Mouse (Mus musculus): ENCODE measurements around the gene Col28a1. TPM values are rescaled to one million over a fixed set of nuclear protein-coding genes. Genes with fewer than 3 reads are reported as not detected.

The Col28a1 gene
- 1 to 10 TPM; 4.4 to 5.2 TPM for total RNA-seq (2021)
- long read RNA-seq, experiment 1, partial matches to known transcripts: 0 of 4 reads
- long read RNA-seq, experiment 1, other reads (novel, unspliced or antisense): 4 of 4 reads
- long read RNA-seq, experiment 2, partial matches to known transcripts: 1 of 4 reads
- long read RNA-seq, experiment 2, other reads (novel, unspliced or antisense): 3 of 4 reads

DNA sequence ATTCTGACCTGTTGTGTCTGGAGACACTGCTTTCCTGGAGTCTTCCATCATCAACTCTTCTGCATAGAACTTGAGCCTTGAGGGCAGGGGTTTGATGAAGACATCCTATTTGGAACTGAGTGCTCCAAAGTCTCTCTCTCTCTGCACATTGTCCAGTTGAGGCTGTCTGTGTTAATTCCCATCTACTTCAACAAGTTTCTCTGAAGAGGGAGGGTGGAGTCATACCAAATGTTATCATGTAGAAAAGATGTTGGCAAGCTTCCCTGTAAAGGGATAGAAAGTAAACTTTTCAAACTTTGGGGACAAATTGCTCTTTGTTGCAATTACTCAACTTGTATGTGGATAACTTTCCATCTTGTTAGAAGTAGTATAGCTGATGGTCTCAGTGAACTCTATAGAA lies at the start of gene Col28a1:
Gene Col28a1 (minus strand): TSS at position 101 of the 400 bp plus-strand sequence.
- DNase-seq: no peak

DNA sequence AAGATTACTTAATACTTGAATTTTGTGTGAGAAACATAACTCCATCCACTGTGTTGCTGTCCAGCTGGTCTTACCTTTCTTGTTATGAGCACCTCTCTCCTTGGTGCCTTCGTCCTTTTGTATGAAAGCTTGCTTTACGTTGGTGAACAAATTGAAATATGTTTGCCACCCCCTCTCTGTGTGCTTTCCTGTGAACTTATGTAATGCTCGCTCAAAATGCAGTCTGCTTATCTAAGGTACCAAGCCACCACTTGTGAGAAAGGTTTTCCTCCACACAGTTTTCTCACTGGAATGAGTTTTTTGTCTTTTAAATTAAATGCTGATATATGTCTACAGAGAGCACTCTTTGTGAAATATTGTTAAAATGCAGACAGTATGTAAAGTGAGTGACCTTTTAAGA lies 36.2 kb upstream of the Col28a1 start:
- no peak for DNase-seq

DNA sequence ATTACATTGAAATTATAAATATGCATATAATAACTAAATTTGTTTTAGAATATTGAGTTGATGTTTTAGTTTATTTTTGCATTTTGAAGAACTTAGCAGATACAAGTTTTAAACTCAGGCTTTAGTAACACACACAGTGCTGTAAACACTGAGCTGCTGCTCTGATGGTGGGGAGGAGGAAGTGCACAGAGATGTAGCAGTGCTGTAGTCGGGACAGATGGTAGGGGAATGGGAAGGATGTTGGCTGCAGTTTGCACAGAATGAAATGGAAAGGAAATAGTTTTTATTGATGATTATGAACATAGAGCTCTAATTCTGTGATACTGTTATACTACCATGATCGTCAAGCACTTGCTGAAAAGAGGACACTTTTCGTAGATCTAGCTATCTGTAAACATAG lies 34.6 kb upstream of the Col28a1 start:
- DNase-seq: no peak

DNA sequence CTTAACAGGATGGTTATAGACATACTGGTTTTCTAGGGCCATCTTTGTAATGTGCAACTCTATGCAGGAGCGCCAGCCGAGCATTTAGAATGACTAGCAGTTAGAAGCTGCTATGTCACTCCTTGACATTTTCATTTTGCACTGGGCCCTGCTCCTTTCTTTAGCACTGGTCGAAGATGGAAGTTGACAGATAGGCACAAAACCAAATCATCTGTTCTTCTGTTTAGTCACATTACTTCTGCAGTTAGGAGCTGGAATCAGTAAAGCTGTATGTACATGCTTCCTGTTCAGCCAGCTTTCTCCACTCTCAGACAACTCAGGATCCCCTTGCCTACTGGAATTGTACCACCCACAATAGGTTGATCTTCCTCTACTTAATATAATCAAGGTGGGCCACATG lies 18.2 kb upstream of the Col28a1 start:
- no peak for DNase-seq

DNA sequence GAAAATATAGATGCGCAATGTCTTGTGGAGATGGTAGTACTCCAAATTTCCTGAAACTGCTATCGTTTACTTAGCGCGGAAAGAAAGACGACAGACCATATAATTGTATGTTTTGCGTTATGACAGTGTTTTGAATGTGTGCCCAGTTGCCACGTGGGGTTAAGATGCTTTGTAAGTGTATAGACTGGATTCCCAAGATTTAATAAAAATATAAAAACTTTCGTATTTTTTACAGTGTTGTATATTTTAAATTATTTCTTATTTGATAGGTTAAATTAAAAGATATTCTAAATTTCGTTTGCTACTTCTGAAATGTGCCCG lies 17.4 kb upstream of the Col28a1 start:
- DNase-seq: no peak

DNA sequence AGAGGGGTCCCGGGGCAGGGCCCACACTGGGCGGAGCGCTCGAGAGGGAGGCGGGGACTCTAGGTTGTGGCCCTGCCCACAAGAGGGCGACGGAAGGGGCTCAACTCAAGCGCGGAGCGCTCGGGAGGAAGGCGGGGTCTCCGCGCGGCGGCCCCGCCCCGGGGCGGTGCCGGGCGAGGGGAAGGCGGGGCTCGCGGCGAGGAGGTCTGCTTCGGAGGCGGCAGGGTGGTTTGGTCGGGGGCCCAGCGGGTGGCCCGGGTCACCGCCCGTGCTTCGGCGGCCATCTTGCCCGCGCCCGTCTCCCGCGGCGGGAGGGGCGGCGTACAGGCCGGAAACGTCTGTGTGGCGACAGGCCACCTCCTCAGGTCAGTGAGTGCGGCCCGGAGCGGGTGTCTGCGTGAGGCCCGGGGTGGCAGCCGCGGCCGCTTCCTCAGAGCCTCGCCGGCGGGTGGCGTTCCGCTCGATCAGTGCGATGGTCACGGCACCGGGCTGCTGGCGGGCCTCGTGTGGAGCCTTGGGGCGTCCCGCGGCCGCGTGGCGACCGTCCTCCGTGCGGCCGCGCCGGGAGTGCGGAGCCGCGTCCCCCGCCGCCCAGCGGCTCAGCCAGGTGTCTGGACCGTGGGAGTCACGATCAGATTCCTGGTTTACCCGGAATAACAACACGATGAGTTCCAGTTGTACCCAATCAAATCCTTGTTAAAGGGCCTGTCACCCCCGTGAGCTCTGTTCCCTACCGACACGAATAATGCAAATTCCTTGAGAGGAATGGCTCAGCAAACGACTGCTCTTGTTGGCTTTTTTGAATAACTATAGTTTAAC lies 16.8 kb upstream of the Col28a1 start, which contains the start of gene Mios:
Gene Mios (plus strand): TSS at position 176 of the 819 bp plus-strand sequence.
- DNase-seq: peak; percentile 88

DNA sequence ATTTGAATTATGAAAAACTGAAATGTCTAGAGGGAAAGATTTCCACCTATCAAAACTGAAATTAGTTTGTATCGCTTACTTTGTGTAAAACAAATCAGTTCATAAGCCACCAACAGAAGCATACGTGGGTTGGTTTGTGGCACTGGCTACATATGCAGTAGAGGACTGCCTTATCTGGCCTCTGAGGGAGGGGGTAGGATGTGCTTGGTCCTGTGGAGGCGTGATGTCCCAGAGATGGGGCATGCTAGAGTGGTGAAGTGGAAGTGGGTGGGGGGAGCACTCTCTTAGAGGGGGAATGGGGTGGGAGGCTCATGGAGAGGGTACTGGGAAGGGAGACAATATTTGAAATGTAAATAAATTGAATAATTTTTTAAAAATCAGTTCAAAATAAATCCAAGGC lies 2.5 kb downstream of the Col28a1 start:
- no peak for DNase-seq

DNA sequence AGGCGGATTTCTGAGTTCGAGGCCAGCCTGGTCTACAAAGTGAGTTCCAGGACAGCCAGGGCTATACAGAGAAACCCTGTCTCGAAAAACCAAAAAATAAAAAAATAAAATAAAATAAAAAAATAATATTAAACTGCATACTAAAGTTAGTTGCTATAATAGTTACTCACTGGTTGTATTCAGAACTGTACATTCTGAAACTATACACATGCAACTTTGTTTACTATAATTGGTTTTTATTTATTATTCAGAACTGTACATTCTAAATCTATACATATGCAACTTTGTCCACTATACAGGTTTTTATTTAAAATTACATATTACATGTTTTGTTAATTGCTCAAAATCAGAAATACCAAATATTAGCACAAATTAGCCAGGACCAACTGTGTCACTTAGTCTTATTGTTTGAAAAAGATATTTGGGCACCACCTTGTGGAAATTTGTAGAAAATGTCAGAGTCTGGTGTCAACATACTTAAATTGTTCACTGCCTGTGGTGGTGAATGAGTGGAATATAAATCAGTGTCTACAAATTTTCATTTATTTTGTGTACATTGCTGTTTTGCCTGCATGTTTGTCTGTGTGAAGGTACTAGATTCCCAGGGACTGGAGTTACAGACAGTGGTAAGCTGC lies 3.7 kb downstream of the Col28a1 start:
- no peak for DNase-seq

DNA sequence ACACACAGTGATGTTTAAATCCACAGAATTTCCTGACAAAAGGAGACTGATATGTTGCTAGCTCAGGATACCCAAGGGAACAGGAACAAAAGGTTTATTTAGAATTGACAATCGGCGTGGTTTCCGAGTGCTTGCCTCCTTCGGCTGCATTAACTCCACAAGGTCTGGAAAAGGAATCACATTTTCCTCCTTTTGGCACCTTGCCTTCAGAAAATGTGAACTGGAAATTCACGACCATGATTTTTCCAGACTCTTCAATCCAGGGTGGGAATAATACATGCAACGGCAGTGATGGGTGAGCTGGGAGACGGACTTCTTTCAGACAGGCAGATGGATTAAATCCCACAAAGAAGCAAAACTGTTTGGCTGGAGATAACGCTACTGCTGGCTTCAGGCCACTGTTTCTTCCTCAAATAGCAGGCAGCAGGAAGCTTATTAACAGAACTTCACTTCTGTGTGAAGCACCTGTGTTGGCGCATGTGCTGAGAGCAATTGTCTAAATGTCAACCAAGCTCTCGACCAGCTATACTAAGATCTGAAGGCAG lies 13.9 kb downstream of the Col28a1 start:
- no peak for DNase-seq

DNA sequence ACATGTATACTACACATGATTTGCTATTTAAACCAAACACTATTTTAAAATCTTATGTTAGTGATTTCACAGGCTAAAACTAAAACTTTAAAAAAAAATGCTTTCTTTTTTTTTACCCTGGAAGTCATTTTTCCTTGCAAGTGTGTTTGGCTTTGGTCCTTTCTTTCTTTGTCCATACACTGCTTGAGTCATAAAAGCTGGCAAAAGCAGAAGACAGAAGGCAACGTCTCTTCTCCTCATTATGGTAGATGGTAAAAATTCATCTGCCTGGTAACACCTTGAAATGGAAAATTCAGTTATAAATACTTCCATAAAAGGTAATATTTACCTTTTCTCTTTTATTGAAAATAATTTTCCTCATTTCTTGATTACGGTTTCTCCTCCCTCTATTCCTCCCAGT lies 16.3 kb downstream of the Col28a1 start:
- no peak for DNase-seq

DNA sequence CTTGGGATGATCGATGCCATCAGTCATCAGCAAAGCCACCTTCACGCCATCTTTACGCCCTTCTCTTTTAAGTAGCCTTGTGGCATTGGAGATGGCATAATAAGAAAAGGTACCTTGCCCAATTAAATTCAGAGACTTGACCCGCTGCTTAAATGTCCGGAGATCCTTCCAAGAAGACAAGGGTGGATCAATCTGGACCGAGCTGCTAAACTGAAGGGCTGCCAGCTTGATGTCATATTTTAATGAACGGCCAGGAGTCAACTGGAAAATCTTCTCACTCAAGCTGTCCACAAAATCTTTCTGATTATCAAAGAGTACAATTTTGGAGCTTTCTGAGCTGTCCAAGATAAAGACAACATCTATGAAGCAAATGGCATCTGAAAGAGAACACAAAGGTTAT lies 17.1 kb downstream of the Col28a1 start:
- DNase-seq: no peak

DNA sequence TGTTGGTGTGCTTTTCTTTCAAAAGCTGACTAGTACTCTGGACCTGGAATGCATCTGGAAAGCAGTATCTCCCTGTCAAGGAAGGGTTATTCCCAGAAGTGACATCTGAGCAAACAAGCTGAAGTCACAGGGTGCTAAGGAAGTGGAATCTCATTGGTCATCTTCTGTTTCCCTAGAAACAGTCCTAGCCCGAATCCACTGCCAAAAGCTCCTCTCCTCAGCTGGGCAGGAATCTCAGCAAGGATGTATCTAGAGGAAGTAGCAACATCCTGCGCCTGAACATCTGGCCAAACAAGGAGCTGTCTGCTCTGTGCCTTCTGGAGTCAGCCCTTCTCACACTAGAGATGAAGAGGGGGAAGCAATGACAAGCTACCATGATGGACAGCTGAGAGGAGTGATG lies 18.4 kb downstream of the Col28a1 start:
- DNase-seq: no peak

DNA sequence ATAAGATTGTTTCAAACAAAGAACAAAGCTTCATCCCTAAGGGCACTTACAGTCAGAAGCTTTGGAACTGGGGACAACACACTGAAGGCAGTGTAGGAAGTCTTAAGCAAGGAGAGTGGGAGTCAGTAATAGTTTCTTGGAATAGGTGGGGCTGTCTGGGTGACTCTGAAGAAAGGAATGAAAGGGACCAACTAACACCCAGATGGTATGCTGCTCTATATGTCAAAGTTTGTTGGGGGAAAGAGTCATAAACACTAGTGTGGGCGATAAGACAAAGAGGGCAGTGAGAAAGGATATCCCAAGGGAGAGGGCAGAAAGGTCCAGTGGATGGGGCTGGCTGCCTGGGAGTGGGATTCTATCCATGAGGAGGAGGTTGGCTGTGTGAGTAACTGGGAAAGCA lies 20.3 kb downstream of the Col28a1 start:
- DNase-seq: no peak

DNA sequence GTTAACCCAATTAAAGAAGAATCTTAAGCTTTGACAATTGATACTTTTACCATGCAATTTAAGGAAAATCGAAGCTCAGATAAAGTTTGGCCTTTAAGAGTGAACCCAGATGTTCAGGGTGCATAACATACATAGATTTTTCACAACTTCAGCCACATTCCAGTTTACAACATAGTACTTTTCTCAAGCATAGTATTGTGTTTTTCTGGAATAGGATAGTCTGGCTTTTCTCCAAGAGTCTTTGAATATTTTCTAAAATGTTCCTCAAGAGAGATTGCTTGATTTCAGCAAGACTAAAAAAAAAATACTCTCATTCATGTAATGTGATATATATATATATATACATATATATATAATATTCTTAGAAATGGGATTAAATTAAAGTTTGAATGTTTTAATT lies 27.7 kb downstream of the Col28a1 start:
- DNase-seq: no peak

DNA sequence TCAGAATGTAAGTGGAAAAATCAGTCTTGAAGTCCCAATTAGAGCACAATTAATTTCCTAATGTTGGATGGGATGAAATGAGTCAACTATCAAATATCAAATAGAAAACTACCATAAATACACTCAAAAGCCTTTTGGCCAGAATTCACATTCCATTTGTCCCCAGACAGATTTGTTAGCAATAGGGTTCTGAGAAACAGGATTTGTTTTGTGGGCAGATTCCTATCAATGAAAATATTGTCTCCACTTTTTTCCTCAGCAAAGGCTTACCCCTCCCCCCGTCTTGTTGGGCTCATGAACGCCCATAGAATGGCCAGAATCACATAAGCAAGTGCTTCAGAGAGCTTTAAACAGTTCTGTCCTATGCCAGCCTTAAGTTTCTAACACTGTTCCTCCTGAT lies 32.4 kb downstream of the Col28a1 start:
- no peak for DNase-seq

DNA sequence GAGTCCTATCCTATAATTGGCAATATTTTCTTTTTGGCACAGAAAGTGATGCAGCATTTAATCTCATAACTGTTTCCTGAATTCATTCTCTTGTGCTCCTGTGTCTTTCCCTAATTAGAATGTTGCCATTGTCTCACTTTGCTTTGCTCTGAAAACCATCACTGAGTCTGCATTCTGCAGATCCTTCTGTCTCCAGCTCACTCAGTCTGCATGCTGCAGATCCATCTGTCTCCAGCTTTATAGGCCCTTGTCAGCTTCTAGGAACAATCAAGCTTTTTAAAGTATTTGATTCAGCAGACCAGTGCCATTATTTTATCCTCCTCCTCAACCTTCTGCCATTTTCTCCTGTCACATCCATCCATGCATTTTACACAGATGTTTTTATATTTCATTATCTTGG lies 35.3 kb downstream of the Col28a1 start:
- no peak for DNase-seq

DNA sequence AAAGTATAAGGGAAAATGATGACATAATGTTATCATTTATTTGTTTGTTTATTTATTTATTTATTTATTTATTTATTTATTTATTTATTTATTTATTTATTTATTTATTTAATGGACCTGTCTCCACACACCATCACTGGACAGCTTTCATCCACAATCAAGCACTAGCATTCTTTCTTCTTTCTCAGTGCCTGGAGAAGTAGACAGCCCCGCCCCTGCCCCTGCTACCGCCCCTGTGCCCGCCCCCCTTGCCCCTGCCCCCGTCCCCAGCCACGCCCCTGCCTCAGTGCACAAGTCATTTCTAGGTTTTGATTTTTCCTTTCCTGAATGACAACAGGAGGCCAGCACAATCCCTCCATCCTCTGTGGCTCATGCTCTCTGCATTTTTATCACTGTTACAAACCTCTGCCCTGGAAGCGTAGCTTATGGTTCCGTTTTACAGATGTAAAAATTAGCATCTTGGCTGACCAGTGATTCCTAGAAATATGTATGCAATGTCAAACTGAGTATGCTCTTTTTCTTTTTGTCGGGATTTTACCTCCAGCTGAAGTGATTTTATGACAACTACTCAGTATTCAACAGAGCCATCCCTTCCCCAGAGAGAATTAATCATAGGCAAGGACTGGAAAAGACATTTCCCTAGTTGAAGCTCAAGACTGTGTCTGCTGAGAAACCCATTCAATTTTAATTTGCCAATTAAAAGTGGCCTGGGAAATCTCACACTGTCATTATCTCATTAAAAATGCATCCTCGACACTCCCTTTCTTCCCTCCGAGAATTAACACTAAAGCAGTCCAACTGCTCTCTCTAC lies 39.7 kb downstream of the Col28a1 start:
- no peak for DNase-seq

DNA sequence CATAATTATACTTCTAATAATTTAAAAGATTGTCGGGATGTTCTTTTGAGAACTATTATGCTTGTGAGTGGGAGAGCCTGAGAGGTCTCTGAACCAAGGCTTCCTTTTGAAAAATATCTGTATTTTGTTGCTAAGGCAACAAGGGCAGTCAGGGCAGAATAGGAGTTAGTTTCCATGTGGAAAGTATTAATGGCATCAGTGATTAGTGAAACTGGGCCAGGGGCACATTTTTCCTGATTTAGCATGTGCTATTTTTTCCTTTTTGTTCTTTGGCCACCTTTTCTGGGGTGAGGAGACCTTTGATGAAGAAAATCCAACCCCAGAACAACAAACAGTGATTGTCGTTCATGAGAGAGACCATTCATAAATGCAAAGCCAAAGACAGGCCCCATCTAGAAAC lies 43.5 kb downstream of the Col28a1 start:
- no peak for DNase-seq

DNA sequence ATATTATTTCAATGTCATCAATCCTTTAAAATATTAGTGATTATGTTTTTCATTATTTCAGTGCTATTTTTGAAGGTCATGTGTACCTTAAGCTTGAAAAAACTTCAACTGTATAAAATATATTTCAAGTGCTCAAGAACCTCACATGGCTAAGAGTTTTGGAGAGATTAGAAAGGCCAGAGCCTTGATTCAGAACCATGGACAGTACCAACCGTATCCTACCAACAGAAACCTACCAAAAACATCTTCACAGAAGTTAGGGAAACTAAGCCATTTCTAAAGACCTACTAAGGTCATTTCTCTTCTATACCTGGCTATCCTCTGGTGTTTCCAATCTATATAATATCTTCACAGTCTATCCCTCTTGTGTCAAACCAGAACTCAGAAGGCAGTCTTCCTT lies 50.5 kb downstream of the Col28a1 start:
- no peak for DNase-seq

DNA sequence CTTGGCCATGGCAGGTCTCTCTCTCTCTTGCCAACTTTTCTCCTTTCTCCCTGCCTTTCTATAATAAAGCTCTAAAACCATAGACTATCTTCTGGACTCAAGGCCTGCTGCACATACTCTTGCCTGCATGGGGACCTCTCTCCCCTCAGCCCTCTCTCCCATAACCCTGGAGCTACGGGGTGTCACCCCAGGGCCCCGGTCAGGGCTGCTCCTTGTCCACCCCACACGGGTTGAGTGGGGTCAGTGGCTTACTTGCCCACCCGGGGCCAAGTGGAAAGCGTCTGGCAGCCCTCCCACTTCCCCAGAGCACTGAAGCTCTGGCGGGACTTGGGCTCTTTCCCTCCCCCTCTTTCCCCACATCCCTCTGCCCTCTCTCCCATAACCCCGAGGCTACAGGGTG lies 62.3 kb downstream of the Col28a1 start:
- no peak for DNase-seq

DNA sequence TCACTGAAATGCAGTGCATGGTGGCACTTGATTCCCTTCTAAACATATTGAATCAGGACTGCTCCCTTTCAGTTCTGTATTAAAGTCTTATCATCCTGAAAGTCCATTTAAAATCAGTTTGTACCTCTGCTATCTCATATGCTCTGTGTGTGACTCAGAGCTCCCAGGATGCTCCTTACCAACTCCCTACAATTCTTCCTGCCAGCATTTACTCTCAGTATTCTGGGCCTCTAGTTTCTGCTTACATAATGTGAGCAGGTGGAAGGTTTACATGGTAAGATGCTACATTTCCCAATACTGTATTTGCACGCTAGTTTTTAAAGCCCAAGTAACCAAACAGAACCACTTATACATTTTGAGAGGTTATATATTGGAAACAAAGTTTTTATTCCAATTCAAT lies 64.3 kb downstream of the Col28a1 start:
- DNase-seq: no peak

DNA sequence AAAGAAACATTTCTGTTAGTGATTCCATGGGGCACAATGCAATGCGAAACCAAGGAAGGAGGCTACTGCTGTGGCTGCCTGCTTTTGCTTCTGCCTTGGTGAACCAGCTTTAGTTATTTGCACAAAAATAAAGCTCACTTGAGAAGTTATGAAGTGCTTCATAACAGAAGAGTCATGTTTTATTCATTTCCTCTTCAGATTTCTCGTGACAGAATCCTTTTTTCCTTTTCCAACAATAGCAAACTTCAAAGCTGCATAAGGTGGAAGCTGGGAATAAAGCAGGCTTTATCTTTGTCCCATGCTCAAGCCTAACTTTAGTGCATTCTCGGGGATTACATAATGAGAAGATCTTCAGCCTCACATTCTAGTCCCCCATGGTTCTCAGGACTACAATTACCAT lies 65.9 kb downstream of the Col28a1 start:
- no peak for DNase-seq

DNA sequence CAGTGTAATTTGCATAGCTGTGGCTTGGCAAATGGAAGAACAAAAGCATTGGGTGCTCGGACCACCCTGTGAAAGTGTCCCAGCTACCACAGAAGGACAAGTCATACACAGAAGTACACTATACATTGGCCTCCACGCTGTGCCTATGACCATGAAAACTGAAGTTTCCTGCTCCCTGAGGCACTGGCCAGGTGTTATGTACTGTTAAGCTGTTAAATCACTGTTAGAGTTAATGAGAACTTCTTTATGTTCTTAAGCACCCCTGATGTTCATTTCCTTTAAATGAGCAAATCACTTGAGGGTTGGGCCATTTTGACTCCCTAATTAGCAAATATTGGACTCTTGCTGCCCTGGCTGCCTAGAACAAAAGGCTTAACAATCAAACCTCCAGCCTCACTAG lies 73.3 kb downstream of the Col28a1 start:
- no peak for DNase-seq

Data from gastrocnemius, postnatal 10 days (tissue).